In genomic region chr5:139373126-139373525, GRCm38 (mm10) we compare ENCODE assay signal across 21 mouse cellular contexts. TPM values are rescaled to one million over a fixed set of nuclear protein-coding genes. Genes with fewer than 3 reads are reported as not detected.
DNase-seq lines count a peak whose midpoint lies in the region; TF ChIP-seq lines count a peak whose summit lies in the region.
"Had no signal": no experiment of that assay in that cellular context is flagged by ENCODE, and none has a peak within 500 bp of the region (broad histone marks: within the 10 kb centered on the region; RNA-seq: fewer than 3 reads in every experiment).

No protein-coding gene starts in this region.

- no peak for DNase-seq in heart, embryonic 10.5 days (ENCODE audit: low spot score)
- no peak for DNase-seq in heart, adult 9 months (ENCODE audit: low spot score in 2 of 2)
- no peak for DNase-seq in left cerebral cortex, adult 2 months (ENCODE audit: extremely low spot score in 1 of 2, low spot score in 2 of 2)
- DNase-seq in left cerebral cortex, adult 8-10 months (ENCODE audit: low spot score in 2 of 2), result no peak
- no peak for DNase-seq in heart, postnatal 10 days
- no peak for DNase-seq in cerebellum, adult 11 months
- DNase-seq: B cell, adult 2 months; cerebellum, adult 18-20 months; heart, adult 11 months; left cerebral cortex, postnatal 4 days; lung, embryonic 14.5 days had no signal

- peaks cover 88% of the 10 kb centered on the region for H3K4me1 ChIP-seq in heart, embryonic 10.5 days
- peaks cover 41% of the 10 kb centered on the region for H3K4me1 ChIP-seq in brown adipose tissue, adult 24 weeks (ENCODE audit: control insufficient read depth, insufficient read depth, insufficient read length, low read length)

- H3K27me3 ChIP-seq in heart, embryonic 10.5 days (ENCODE audit: insufficient read depth, poor library complexity, severe bottlenecking), result 0 out of 2 replicates have a peak, but pooled peaks cover 4% of the 10 kb centered on the region
- H3K27me3 ChIP-seq: embryonic facial prominence, embryonic 15.5 days; Patski had no signal

- H3K4me3 ChIP-seq in heart, embryonic 10.5 days, result no peak overlapping the region
- no peak overlapping the region for H3K4me3 ChIP-seq in left cerebral cortex, adult 2 months
- H3K4me3 ChIP-seq in brown adipose tissue, adult 24 weeks (ENCODE audit: insufficient read depth, low read depth, low read length), result no peak overlapping the region
- H3K4me3 ChIP-seq in macrophage (ENCODE audit: inconsistent target), result no peak overlapping the region

- no peaks in the 10 kb centered on the region for H3K36me3 ChIP-seq in heart, embryonic 10.5 days
- H3K36me3 ChIP-seq in macrophage (ENCODE audit: inconsistent target), result no peaks in the 10 kb centered on the region
- H3K36me3 ChIP-seq: embryonic facial prominence, embryonic 15.5 days; forebrain, embryonic 12.5 days had no signal

- intact Hi-C loops in left cerebral cortex, adult 2 months (cut with DNase I), result no loop called here
- intact Hi-C loops in heart, postnatal 10 days (cut with DNase I), result no loop called here

- no peak for TF ChIP-seq CTCF in left cerebral cortex, adult 2 months (IDR thresholded peaks at IDR 0.05)

- peaks cover 54% of the 10 kb centered on the region for H3K79me2 ChIP-seq in macrophage (ENCODE audit: inconsistent target)

- WGBS in heart, embryonic 10.5 days, result 79% methylated on average over 3 of the region's 3 CpGs
- 22% methylated on average over 3 of the region's 3 CpGs for WGBS in macrophage (ENCODE audit: missing documents)

- no peaks in the 10 kb centered on the region for H3K9me3 ChIP-seq in heart, embryonic 10.5 days
- H3K9me3 ChIP-seq: embryonic facial prominence, embryonic 15.5 days; forebrain, embryonic 12.5 days had no signal

- peak overlapping the region; percentile 99; the same call in 1 of the 2 replicates for H3K27ac ChIP-seq in heart, embryonic 10.5 days
- peak overlapping the region; percentile 36; the same call in 1 of the 2 replicates for H3K27ac ChIP-seq in left cerebral cortex, adult 2 months
- peak overlapping the region; percentile 23 for H3K27ac ChIP-seq in brown adipose tissue, adult 24 weeks (replicated peaks; ENCODE audit: low read depth, low read length)
- H3K27ac ChIP-seq in macrophage, result peak overlapping the region; percentile 71
- H3K27ac ChIP-seq: embryonic facial prominence, embryonic 15.5 days; forebrain, embryonic 12.5 days had no signal

RNA-seq across cellular contexts. Expression of gene Gpr146, which starts 4.4 kb away (rescaled TPM):
- polyA plus RNA-seq in heart, embryonic 10.5 days (2016; fragmentation: Nextera tagmentation; extraction: Ambion mirVana), result 5.6 and 5.7 TPM in 2 replicates
- total RNA-seq in left cerebral cortex, adult 2 months (2021), result 10 to 100 TPM; 12.5 to 13.9 TPM
- total RNA-seq in left cerebral cortex, adult 8-10 months (2022), result 10 to 100 TPM; 15.9 to 17.1 (median 16.4) TPM
- 18.1 and 19.7 TPM in 2 replicates for polyA plus RNA-seq in brown adipose tissue, adult 24 weeks (2012; ENCODE audit: insufficient read depth, insufficient read length, missing spikeins)
- 10 to 100 TPM in 10 of 26 experiments, 1 to 10 TPM in 13, under 1 TPM in 3; 0.91 to 39.6 (median 5.6) TPM for total RNA-seq in macrophage (2018; cell fraction: chromatin; rRNA removed)
- 10 to 100 TPM in 20 of 26 experiments, 1 to 10 TPM in 6; 3.7 to 41.6 (median 20.4) TPM for total RNA-seq in macrophage (2018; cell fraction: cytosol; rRNA removed)
- total RNA-seq in macrophage (2018; cell fraction: nucleus; rRNA removed), result 10 to 100 TPM in 19 of 26 experiments, 1 to 10 TPM in 7; 4.5 to 63.6 (median 13.4) TPM
- polyA plus RNA-seq in macrophage (2018), result 14.0 to 34.3 TPM (median 20.6 TPM) in 3 replicates
- 10 to 100 TPM; 33.7 to 37.2 TPM for total RNA-seq in heart, postnatal 10 days (2021)

RNA-seq across cellular contexts. Expression of gene Cyp2w1, which starts 20.7 kb away (rescaled TPM):
- not detected in 2 replicates for polyA plus RNA-seq in heart, embryonic 10.5 days (2016; fragmentation: Nextera tagmentation; extraction: Ambion mirVana)
- total RNA-seq in left cerebral cortex, adult 2 months (2021), result not detected
- total RNA-seq in left cerebral cortex, adult 8-10 months (2022), result not detected
- not detected in 2 replicates for polyA plus RNA-seq in brown adipose tissue, adult 24 weeks (2012; ENCODE audit: insufficient read depth, insufficient read length, missing spikeins)
- not detected for total RNA-seq in macrophage (2018; cell fraction: chromatin; rRNA removed)
- total RNA-seq in macrophage (2018; cell fraction: cytosol; rRNA removed), result not detected
- total RNA-seq in macrophage (2018; cell fraction: nucleus; rRNA removed), result not detected
- not detected in 3 replicates for polyA plus RNA-seq in macrophage (2018)
- not detected for total RNA-seq in heart, postnatal 10 days (2021)
- total RNA-seq: hematopoietic stem cell, adult 5-6 weeks; layer of hippocampus, postnatal 25 days; left cerebral cortex, postnatal 4 days; megakaryocyte-erythroid progenitor cell, adult 5-6 weeks had no signal
- polyA plus RNA-seq: inflammation-experienced regulatory T-cells, adult 6 months; lung, embryonic 14.5 days; Patski; urinary bladder, adult 2 months had no signal

RNA-seq across cellular contexts. Expression of gene Cox19, which starts 21.9 kb away (rescaled TPM):
- polyA plus RNA-seq in heart, embryonic 10.5 days (2016; fragmentation: Nextera tagmentation; extraction: Ambion mirVana), result 76.3 and 93.2 TPM in 2 replicates
- total RNA-seq in left cerebral cortex, adult 2 months (2021), result 10 to 100 TPM; 67.6 to 69.4 TPM
- total RNA-seq in left cerebral cortex, adult 8-10 months (2022), result 10 to 100 TPM; 59.2 to 62.6 (median 61.3) TPM
- polyA plus RNA-seq in brown adipose tissue, adult 24 weeks (2012; ENCODE audit: insufficient read depth, insufficient read length, missing spikeins), result 250 and 278 TPM in 2 replicates
- 10 to 100 TPM in 20 of 26 experiments, 1 to 10 TPM in 6; 5.3 to 32.5 (median 15.9) TPM for total RNA-seq in macrophage (2018; cell fraction: chromatin; rRNA removed)
- total RNA-seq in macrophage (2018; cell fraction: cytosol; rRNA removed), result 10 to 100 TPM; 11.3 to 25.9 (median 21.4) TPM
- total RNA-seq in macrophage (2018; cell fraction: nucleus; rRNA removed), result 10 to 100 TPM in 16 of 26 experiments, 1 to 10 TPM in 10; 4.4 to 19.3 (median 11.4) TPM
- 15.7 to 21.8 TPM (median 18.8 TPM) in 3 replicates for polyA plus RNA-seq in macrophage (2018)
- total RNA-seq in heart, postnatal 10 days (2021), result 10 to 100 TPM; 88.8 to 96.4 TPM

RNA-seq across cellular contexts. Expression of gene C130050O18Rik, which starts 32.0 kb away (rescaled TPM):
- polyA plus RNA-seq in heart, embryonic 10.5 days (2016; fragmentation: Nextera tagmentation; extraction: Ambion mirVana), result 0.28 and 0.45 TPM in 2 replicates
- total RNA-seq in left cerebral cortex, adult 2 months (2021), result under 1 TPM; 0.29 to 0.63 TPM
- total RNA-seq in left cerebral cortex, adult 8-10 months (2022), result 1 to 10 TPM in 1 of 4 experiments, under 1 TPM in 3; 0.32 to 1.5 (median 0.70) TPM
- polyA plus RNA-seq in brown adipose tissue, adult 24 weeks (2012; ENCODE audit: insufficient read depth, insufficient read length, missing spikeins), result 1.3 TPM in 1 of 2 replicates, not detected in the other
- total RNA-seq in macrophage (2018; cell fraction: chromatin; rRNA removed), result 10 to 100 TPM in 4 of 26 experiments, 1 to 10 TPM in 16, under 1 TPM in 4, not detected in 2; 0.41 to 20.1 (median 4.7) TPM
- 10 to 100 TPM in 5 of 26 experiments, 1 to 10 TPM in 21; 1.4 to 11.9 (median 5.5) TPM for total RNA-seq in macrophage (2018; cell fraction: cytosol; rRNA removed)
- 10 to 100 TPM in 6 of 26 experiments, 1 to 10 TPM in 19, not detected in 1; 2.1 to 17.8 (median 7.3) TPM for total RNA-seq in macrophage (2018; cell fraction: nucleus; rRNA removed)
- polyA plus RNA-seq in macrophage (2018), result 3.5 to 9.1 TPM (median 7.6 TPM) in 3 replicates
- under 1 TPM; 0.74 to 0.93 TPM for total RNA-seq in heart, postnatal 10 days (2021)
- total RNA-seq: left cerebral cortex, postnatal 4 days; megakaryocyte-erythroid progenitor cell, adult 5-6 weeks had no signal
- polyA plus RNA-seq: inflammation-experienced regulatory T-cells, adult 6 months had no signal

RNA-seq across cellular contexts. Expression of gene Adap1, which starts 47.7 kb away (rescaled TPM):
- 1.1 and 1.2 TPM in 2 replicates for polyA plus RNA-seq in heart, embryonic 10.5 days (2016; fragmentation: Nextera tagmentation; extraction: Ambion mirVana)
- 100 to 1,000 TPM; 242 to 256 TPM for total RNA-seq in left cerebral cortex, adult 2 months (2021)
- 100 to 1,000 TPM; 207 to 227 (median 217) TPM for total RNA-seq in left cerebral cortex, adult 8-10 months (2022)
- polyA plus RNA-seq in brown adipose tissue, adult 24 weeks (2012; ENCODE audit: insufficient read depth, insufficient read length, missing spikeins), result 14.9 and 20.4 TPM in 2 replicates
- total RNA-seq in macrophage (2018; cell fraction: chromatin; rRNA removed), result 100 to 1,000 TPM in 8 of 26 experiments, 10 to 100 TPM in 18; 22.4 to 143 (median 79.4) TPM
- total RNA-seq in macrophage (2018; cell fraction: cytosol; rRNA removed), result 10 to 100 TPM; 39.1 to 96.5 (median 65.9) TPM
- total RNA-seq in macrophage (2018; cell fraction: nucleus; rRNA removed), result 100 to 1,000 TPM in 6 of 26 experiments, 10 to 100 TPM in 20; 25.8 to 128 (median 81.1) TPM
- 40.4 to 55.9 TPM (median 47.4 TPM) in 3 replicates for polyA plus RNA-seq in macrophage (2018)
- total RNA-seq in heart, postnatal 10 days (2021), result 1 to 10 TPM; 1.6 to 1.8 TPM

Comparison
In these comparisons a context has a peak if more than half of its experiments do, and no peak if none do; other contexts are left out.
1. H3K27ac ChIP-seq: peak in every context shown above with its lines; median percentile 99 in heart, embryonic 10.5 days; 71 in macrophage; 36 in left cerebral cortex, adult 2 months; 23 in brown adipose tissue, adult 24 weeks.